Comparison of ENCODE assay signal across 9 mouse cellular contexts in genomic region chr5:123670800-123671472, GRCm38 (mm10). TPM values are rescaled to one million over a fixed set of nuclear protein-coding genes. Genes with fewer than 3 reads are reported as not detected.
DNase-seq lines count a peak whose midpoint lies in the region; ATAC-seq lines count a peak whose summit lies in the region.
"Had no signal": no experiment of that assay in that cellular context is flagged by ENCODE, and none has a peak within 500 bp of the region (broad histone marks: within the 10 kb centered on the region; RNA-seq: fewer than 3 reads in every experiment).

No protein-coding gene starts in this region.

- H3K4me2 ChIP-seq in kidney, embryonic 14.5 days (replicated peaks; ENCODE audit: low read depth, low read length) = peak overlapping the region; percentile 9; the same call in 1 of the 2 replicates

- H3K27ac ChIP-seq in kidney, embryonic 14.5 days (ENCODE audit: low read depth, low read length) = peak overlapping the region; percentile 51; the same call in 1 of the 2 replicates

- peaks cover 15% of the 10 kb centered on the region for H3K4me1 ChIP-seq in kidney, embryonic 14.5 days (ENCODE audit: control insufficient read depth, insufficient read depth, low read length)

- no peaks in the 10 kb centered on the region for H3K36me3 ChIP-seq in kidney, embryonic 14.5 days (ENCODE audit: control insufficient read depth, insufficient read depth, low read length)

- no peaks in the 10 kb centered on the region for H3K27me3 ChIP-seq in kidney, embryonic 14.5 days (ENCODE audit: control insufficient read depth, insufficient read depth, low read length)
- H3K27me3 ChIP-seq: Patski had no signal

- 24% methylated on average over 14 of the region's 14 CpGs for WGBS in kidney, embryonic 14.5 days

- H3K9me3 ChIP-seq in kidney, embryonic 14.5 days (ENCODE audit: control insufficient read depth, low read length) = no peaks in the 10 kb centered on the region

- H3K4me3 ChIP-seq in kidney, embryonic 14.5 days (ENCODE audit: low read length) = no peak overlapping the region

- ATAC-seq in granulocyte monocyte progenitor cell, adult 5-6 weeks (replicated peaks; ENCODE audit: poor library complexity, severe bottlenecking) = peak; percentile 89
- peak; percentile 37; the same call in 1 of the 2 replicates for ATAC-seq in kidney, embryonic 14.5 days (ENCODE audit: low FRiP score, low TSS enrichment)
- ATAC-seq in megakaryocyte progenitor cell, adult 5-6 weeks (replicated peaks; ENCODE audit: poor library complexity) = peak; percentile 66
- ATAC-seq: Patski had no signal

- DNase-seq in kidney, adult 11 months = peak; percentile 56
- DNase-seq in kidney, postnatal 10 days = no peak
- DNase-seq in adrenal gland, adult 2 months = peak; percentile 70
- no peak for DNase-seq in T-cell, adult 2 months (ENCODE audit: low spot score)
- no peak for DNase-seq in layer of hippocampus, adult 18-20 months (ENCODE audit: low spot score in 2 of 2)

- H3K9ac ChIP-seq in kidney, embryonic 14.5 days (ENCODE audit: low read depth, low read length) = no peak overlapping the region

RNA-seq across cellular contexts. Expression of gene Clip1, which starts 13.5 kb away (rescaled TPM):
- total RNA-seq in adrenal gland, adult 2 months (2021) = 10 to 100 TPM; 82.3 TPM
- polyA plus RNA-seq in adrenal gland, adult 2 months (2012; rRNA removed) = 19.4 and 32.0 TPM in 2 replicates
- 41.7 and 56.0 TPM in 2 replicates for total RNA-seq in granulocyte monocyte progenitor cell, adult 5-6 weeks (2014; fragmentation: Nextera tagmentation)
- 63.4 and 65.9 TPM in 2 replicates for total RNA-seq in granulocyte monocyte progenitor cell, adult 5-6 weeks (2017)
- 20.7 and 32.6 TPM in 2 replicates for polyA plus RNA-seq in kidney, embryonic 14.5 days (2014; fragmentation: Nextera tagmentation; extraction: Ambion mirVana)
- total RNA-seq in megakaryocyte progenitor cell, adult 5-6 weeks (2015) = 45.7 and 46.4 TPM in 2 replicates
- total RNA-seq in megakaryocyte progenitor cell, adult 5-6 weeks (2017) = 72.5 and 98.3 TPM in 2 replicates
- total RNA-seq in layer of hippocampus, adult 18-20 months (2021) = 100 to 1,000 TPM; 127 to 137 TPM

RNA-seq across cellular contexts. Expression of gene Zcchc8, which starts 50.0 kb away (rescaled TPM):
- total RNA-seq in adrenal gland, adult 2 months (2021) = 10 to 100 TPM; 40.6 to 43.1 TPM
- 21.3 and 21.7 TPM in 2 replicates for polyA plus RNA-seq in adrenal gland, adult 2 months (2012; rRNA removed)
- 53.7 and 66.1 TPM in 2 replicates for total RNA-seq in granulocyte monocyte progenitor cell, adult 5-6 weeks (2014; fragmentation: Nextera tagmentation)
- total RNA-seq in granulocyte monocyte progenitor cell, adult 5-6 weeks (2017) = 53.5 and 80.9 TPM in 2 replicates
- 75.3 and 101 TPM in 2 replicates for polyA plus RNA-seq in kidney, embryonic 14.5 days (2014; fragmentation: Nextera tagmentation; extraction: Ambion mirVana)
- 50.8 and 52.0 TPM in 2 replicates for total RNA-seq in megakaryocyte progenitor cell, adult 5-6 weeks (2015)
- 103 and 131 TPM in 2 replicates for total RNA-seq in megakaryocyte progenitor cell, adult 5-6 weeks (2017)
- total RNA-seq in layer of hippocampus, adult 18-20 months (2021) = 10 to 100 TPM; 51.1 to 55.8 TPM

Comparison
In these comparisons a context has a peak if more than half of its experiments do, and no peak if none do; other contexts are left out.
1. DNase-seq: peak in kidney, adult 11 months (single experiment) and adrenal gland, adult 2 months (single experiment); none in kidney, postnatal 10 days (single experiment), T-cell, adult 2 months (single experiment) and layer of hippocampus, adult 18-20 months (0 of 2).
2. ATAC-seq: peak in every context shown above with its lines; median percentile 89 in granulocyte monocyte progenitor cell, adult 5-6 weeks; 66 in megakaryocyte progenitor cell, adult 5-6 weeks; 37 in kidney, embryonic 14.5 days.